Mouse (Mus musculus): ENCODE measurements around the gene Hoxa7.

DNA sequence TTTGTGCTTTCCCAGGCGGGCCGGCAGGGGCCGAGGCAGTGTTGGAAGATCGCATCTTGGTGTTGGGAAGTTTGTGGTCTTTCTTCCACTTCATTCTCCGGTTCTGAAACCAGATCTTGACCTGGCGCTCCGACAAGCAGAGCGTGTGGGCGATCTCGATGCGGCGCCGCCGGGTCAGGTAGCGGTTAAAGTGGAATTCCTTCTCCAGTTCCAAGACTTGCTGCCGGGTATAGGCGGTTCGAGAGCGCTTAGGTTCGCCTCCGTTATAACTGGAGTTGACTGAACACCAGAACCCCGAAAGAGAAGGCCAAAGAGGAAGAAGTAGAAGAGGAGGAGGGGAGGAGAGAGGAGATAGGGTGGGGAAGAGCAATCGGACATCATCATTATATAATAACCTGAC lies 31.2 kb downstream of the Hoxa7 start:
- TF ChIP-seq CTCF (IDR thresholded peaks at IDR 0.05; ENCODE audit: low read depth) (peak; percentile 20; the same call in 1 of the 2 replicates), EP300 (optimal IDR thresholded peaks at IDR 0.05) (no peak)
